Comparison of ENCODE assay signal across 9 mouse cellular contexts in genomic region chr11:49205080-49205590, GRCm38 (mm10). TPM values are rescaled to one million over a fixed set of nuclear protein-coding genes. Genes with fewer than 3 reads are reported as not detected.
DNase-seq lines count a peak whose midpoint lies in the region; ATAC-seq and TF ChIP-seq lines count a peak whose summit lies in the region.
"Had no signal": no experiment of that assay in that cellular context is flagged by ENCODE, and none has a peak within 500 bp of the region (broad histone marks: within the 10 kb centered on the region; RNA-seq: fewer than 3 reads in every experiment).

No protein-coding gene starts in this region.

- TF ChIP-seq CTCF in E14TG2a.4 (conservative IDR thresholded peaks at IDR 0.05; ENCODE audit: low read length) = no peak

- no peaks in the 10 kb centered on the region for H3K27me3 ChIP-seq in heart, embryonic 13.5 days (replicated peaks)
- H3K27me3 ChIP-seq in E14TG2a.4 (ENCODE audit: insufficient read depth, low read length) = no peaks in the 10 kb centered on the region
- H3K27me3 ChIP-seq in hindbrain, embryonic 13.5 days = no peaks in the 10 kb centered on the region
- no peaks in the 10 kb centered on the region for H3K27me3 ChIP-seq in midbrain, embryonic 10.5 days (ENCODE audit: low read depth, poor library complexity, severe bottlenecking)

- H3K9ac ChIP-seq in heart, embryonic 13.5 days = no peak overlapping the region
- no peak overlapping the region; the same call in 1 of the 2 replicates for H3K9ac ChIP-seq in hindbrain, embryonic 13.5 days

- H3K4me2 ChIP-seq in heart, embryonic 13.5 days = peak overlapping the region; percentile 88
- peak overlapping the region; percentile 70 for H3K4me2 ChIP-seq in hindbrain, embryonic 13.5 days

- no peak overlapping the region for H3K27ac ChIP-seq in heart, embryonic 13.5 days (replicated peaks)
- no peak overlapping the region for H3K27ac ChIP-seq in hindbrain, embryonic 13.5 days
- 0 out of 2 replicates have a peak overlapping the region, but pooled peaks have one; percentile 100 for H3K27ac ChIP-seq in midbrain, embryonic 10.5 days (replicated peaks)

- no peak for ATAC-seq in heart, embryonic 13.5 days (ENCODE audit: extremely low read depth, insufficient number of reproducible peaks, low FRiP score, low TSS enrichment)
- ATAC-seq in hindbrain, embryonic 13.5 days (ENCODE audit: low FRiP score) = no peak

- WGBS in heart, embryonic 13.5 days = 66% methylated on average over 6 of the region's 6 CpGs
- WGBS in hindbrain, embryonic 13.5 days = 91% methylated on average over 6 of the region's 6 CpGs
- WGBS in midbrain, embryonic 10.5 days = 92% methylated on average over 6 of the region's 6 CpGs

- peaks cover 16% of the 10 kb centered on the region for H3K36me3 ChIP-seq in heart, embryonic 13.5 days
- H3K36me3 ChIP-seq in E14TG2a.4 (ENCODE audit: insufficient read depth, low read length) = peaks cover 23% of the 10 kb centered on the region
- H3K36me3 ChIP-seq in hindbrain, embryonic 13.5 days = peaks cover 5% of the 10 kb centered on the region; the same call in 1 of the 2 replicates
- H3K36me3 ChIP-seq in midbrain, embryonic 10.5 days = peaks cover 23% of the 10 kb centered on the region

- no peak for DNase-seq in heart, adult 11 months
- no peak for DNase-seq in midbrain, embryonic 10.5 days (ENCODE audit: low spot score)
- DNase-seq in testis, postnatal 10 days (ENCODE audit: low spot score) = no peak
- DNase-seq in frontal cortex, postnatal 14 days (ENCODE audit: low spot score in 2 of 2) = no peak
- no peak for DNase-seq in adrenal gland, postnatal 14 days

- H3K4me3 ChIP-seq in heart, embryonic 13.5 days = peak overlapping the region; percentile 79
- H3K4me3 ChIP-seq in E14TG2a.4 (replicated peaks; ENCODE audit: low read length) = peak overlapping the region; percentile 94
- peak overlapping the region; percentile 94; the same call in 1 of the 2 replicates for H3K4me3 ChIP-seq in hindbrain, embryonic 13.5 days
- H3K4me3 ChIP-seq in midbrain, embryonic 10.5 days = peak overlapping the region; percentile 90

- H3K4me1 ChIP-seq in heart, embryonic 13.5 days = peaks cover 32% of the 10 kb centered on the region
- H3K4me1 ChIP-seq in E14TG2a.4 (replicated peaks; ENCODE audit: low read depth, low read length) = peaks cover 34% of the 10 kb centered on the region
- peaks cover 29% of the 10 kb centered on the region for H3K4me1 ChIP-seq in hindbrain, embryonic 13.5 days (replicated peaks)
- H3K4me1 ChIP-seq in midbrain, embryonic 10.5 days = peaks cover 23% of the 10 kb centered on the region

- H3K9me3 ChIP-seq in heart, embryonic 13.5 days = no peaks in the 10 kb centered on the region
- H3K9me3 ChIP-seq in E14TG2a.4 (ENCODE audit: low read length) = no peaks in the 10 kb centered on the region
- no peaks in the 10 kb centered on the region for H3K9me3 ChIP-seq in hindbrain, embryonic 13.5 days
- H3K9me3 ChIP-seq in midbrain, embryonic 10.5 days (replicated peaks) = no peaks in the 10 kb centered on the region

RNA-seq across cellular contexts. Expression of gene Zfp62, which starts 2.0 kb away (rescaled TPM):
- 24.9 and 26.3 TPM in 2 replicates for polyA plus RNA-seq in heart, embryonic 13.5 days (2015; fragmentation: Nextera tagmentation; extraction: Ambion mirVana)
- 53.4 and 54.6 TPM in 2 replicates for polyA plus RNA-seq in hindbrain, embryonic 13.5 days (2015; fragmentation: Nextera tagmentation; extraction: Ambion mirVana)
- 42.3 and 51.5 TPM in 2 replicates for polyA plus RNA-seq in midbrain, embryonic 10.5 days (2016; fragmentation: Nextera tagmentation; extraction: Ambion mirVana)
- 33.2 and 36.9 TPM in 2 replicates for total RNA-seq in adrenal gland, postnatal 14 days (2021)

RNA-seq across cellular contexts. Expression of gene Btnl9, which starts 18.2 kb away (rescaled TPM):
- 2.8 and 3.0 TPM in 2 replicates for polyA plus RNA-seq in heart, embryonic 13.5 days (2015; fragmentation: Nextera tagmentation; extraction: Ambion mirVana)
- 0.05 and 0.10 TPM in 2 replicates for polyA plus RNA-seq in hindbrain, embryonic 13.5 days (2015; fragmentation: Nextera tagmentation; extraction: Ambion mirVana)
- polyA plus RNA-seq in midbrain, embryonic 10.5 days (2016; fragmentation: Nextera tagmentation; extraction: Ambion mirVana) = 0.11 TPM in 1 of 2 replicates, not detected in the other
- total RNA-seq in adrenal gland, postnatal 14 days (2021) = 32.0 and 38.6 TPM in 2 replicates

RNA-seq across cellular contexts. Expression of gene Mgat1, which starts 38.9 kb away (rescaled TPM):
- polyA plus RNA-seq in heart, embryonic 13.5 days (2015; fragmentation: Nextera tagmentation; extraction: Ambion mirVana) = 44.2 and 44.9 TPM in 2 replicates
- 31.0 and 34.0 TPM in 2 replicates for polyA plus RNA-seq in hindbrain, embryonic 13.5 days (2015; fragmentation: Nextera tagmentation; extraction: Ambion mirVana)
- polyA plus RNA-seq in midbrain, embryonic 10.5 days (2016; fragmentation: Nextera tagmentation; extraction: Ambion mirVana) = 41.2 and 42.2 TPM in 2 replicates
- 95.9 and 96.7 TPM in 2 replicates for total RNA-seq in adrenal gland, postnatal 14 days (2021)

RNA-seq across cellular contexts. Expression of gene Olfr1394, which starts 51.0 kb away (rescaled TPM):
- polyA plus RNA-seq in heart, embryonic 13.5 days (2015; fragmentation: Nextera tagmentation; extraction: Ambion mirVana) = not detected in 2 replicates
- not detected in 2 replicates for polyA plus RNA-seq in hindbrain, embryonic 13.5 days (2015; fragmentation: Nextera tagmentation; extraction: Ambion mirVana)
- not detected in 2 replicates for polyA plus RNA-seq in midbrain, embryonic 10.5 days (2016; fragmentation: Nextera tagmentation; extraction: Ambion mirVana)
- not detected in 2 replicates for total RNA-seq in adrenal gland, postnatal 14 days (2021)
- polyA plus RNA-seq: gonadal fat pad, adult 2 months had no signal
